Mouse (Mus musculus) neural tube, embryonic 12.5 days (tissue): Measurements from ENCODE around the gene Vgll4. TPM values are rescaled to one million over a fixed set of nuclear protein-coding genes. Genes with fewer than 3 reads are reported as not detected.

ENCODE experiments used
- ATAC-seq: fragments of 200-750 bp; cut with Nextera tagmentation; 2 replicates; pipeline ENCODE4 v1.8.0; 2017; ENCODE audit warnings: low read depth, mild to moderate bottlenecking, moderate TSS enrichment, moderate library complexity; ENCODE audit not compliant: low FRiP score
- H3K27ac ChIP-seq: fragments of 300-500 bp; sonication (generic); 2 replicates; pipeline ENCODE4 v1.5.1; 2016
- H3K27me3 ChIP-seq: fragments of 300-500 bp; sonication (generic); replicated peaks from 2 replicates; pipeline ENCODE4 v1.6.1; 2016; ENCODE audit warnings: mild to moderate bottlenecking
- H3K36me3 ChIP-seq: fragments of 300-500 bp; sonication (generic); 2 replicates; pipeline ENCODE4 v1.6.1; 2016; ENCODE audit warnings: mild to moderate bottlenecking
- H3K4me1 ChIP-seq: fragments of 300-500 bp; sonication (generic); 2 replicates; pipeline ENCODE4 v1.6.1; 2016
- H3K4me2 ChIP-seq: fragments of 300-500 bp; sonication (generic); replicated peaks from 2 replicates; pipeline ENCODE4 v1.6.1; 2016; ENCODE audit warnings: mild to moderate bottlenecking
- H3K4me3 ChIP-seq: fragments of 300-500 bp; sonication (generic); 2 replicates; pipeline ENCODE4 v1.5.1; 2016
- H3K9ac ChIP-seq: fragments of 300-500 bp; sonication (generic); 2 replicates; pipeline ENCODE4 v1.6.1; 2016; ENCODE audit warnings: mild to moderate bottlenecking
- H3K9me3 ChIP-seq: fragments of 300-500 bp; sonication (generic); 2 replicates; pipeline ENCODE4 v1.6.1; 2016; ENCODE audit warnings: mild to moderate bottlenecking
- WGBS: fragments of 180-500 bp; shearing (Covaris S2); methylation state at CpG from one replicate; pipeline ENCODE4 v1.1.7; 2016; 5-methylcytosine and 5-hydroxymethylcytosine counted together
- polyA plus RNA-seq: library from polyadenylated mRNA; unstranded; fragments of >200 nt; fragmentation: Nextera tagmentation; extraction: Ambion mirVana; gene quantifications from 2 replicates; pipeline ENCODE4 v1.2.1, GENCODE M21; 2016

The Vgll4 gene
- polyA plus RNA-seq, 1 experiment from 2014 or later, result 81.7 TPM

GRCm38 (mm10) chr6:114883261-114883740, 86.5 kb downstream of the Vgll4 start:
- Histone ChIP-seq H3K4me3 (no peak overlapping the region), H3K4me1 (peaks cover 82% of the 10 kb centered on the region), H3K9ac (peak overlapping the region; percentile 45; the same call in 1 of the 2 replicates), H3K9me3 (no peaks in the 10 kb centered on the region), H3K4me2 (peak overlapping the region; percentile 39), H3K27ac (peak overlapping the region; percentile 90), H3K36me3 (peaks cover 3% of the 10 kb centered on the region), H3K27me3 (no peaks in the 10 kb centered on the region)
- WGBS, result 3% methylated on average over 9 of the region's 9 CpGs
- peak; percentile 90 for ATAC-seq

- 14% methylated on average over 7 of the region's 7 CpGs for WGBS
- Histone ChIP-seq H3K4me1 (peaks cover 84% of the 10 kb centered on the region), H3K4me2 (peak overlapping the region; percentile 39), H3K36me3 (peaks cover 3% of the 10 kb centered on the region), H3K4me3 (no peak overlapping the region), H3K27ac (peak overlapping the region; percentile 90), H3K27me3 (no peaks in the 10 kb centered on the region), H3K9ac (peak overlapping the region; percentile 45; the same call in 1 of the 2 replicates), H3K9me3 (no peaks in the 10 kb centered on the region)
- ATAC-seq, result peak; percentile 55
Measured at GRCm38 (mm10) chr6:114882675-114883074, 87.1 kb downstream of the Vgll4 start.

- ATAC-seq, result no peak
- H3K4me3 ChIP-seq, result no peak overlapping the region
- H3K9ac ChIP-seq, result peak overlapping the region; percentile 18; the same call in 1 of the 2 replicates
- H3K4me2 ChIP-seq, result peak overlapping the region; percentile 39; the same call in 1 of the 2 replicates
- H3K27me3 ChIP-seq, result no peaks in the 10 kb centered on the region
- peak overlapping the region; percentile 90 for H3K27ac ChIP-seq
- H3K4me1 ChIP-seq, result peaks cover 85% of the 10 kb centered on the region
- H3K36me3 ChIP-seq, result peaks cover 3% of the 10 kb centered on the region
- H3K9me3 ChIP-seq, result no peaks in the 10 kb centered on the region
- 52% methylated on average over 5 of the region's 5 CpGs for WGBS
Measured at GRCm38 (mm10) chr6:114882212-114882611, 87.6 kb downstream of the Vgll4 start.

- H3K4me3 ChIP-seq, result no peak overlapping the region
- peaks cover 85% of the 10 kb centered on the region for H3K4me1 ChIP-seq
- WGBS, result 80% methylated on average over 4 of the region's 4 CpGs
Measured at GRCm38 (mm10) chr6:114880798-114881197, 89.0 kb downstream of the Vgll4 start.

GRCm38 (mm10) chr6:114878841-114879520, 90.8 kb downstream of the Vgll4 start:
- H3K4me1 ChIP-seq, result peaks cover 90% of the 10 kb centered on the region
- H3K27ac ChIP-seq, result no peak overlapping the region
- no peak for ATAC-seq

More at GRCm38 (mm10) chr6:114880798-114881197, 89.0 kb downstream of the Vgll4 start:
- no peak overlapping the region for H3K27ac ChIP-seq
- no peaks in the 10 kb centered on the region for H3K27me3 ChIP-seq
- peaks cover 3% of the 10 kb centered on the region for H3K36me3 ChIP-seq
- ATAC-seq, result no peak
- H3K9me3 ChIP-seq, result no peaks in the 10 kb centered on the region
- no peak overlapping the region for H3K9ac ChIP-seq
- no peak overlapping the region for H3K4me2 ChIP-seq

GRCm38 (mm10) chr6:114876546-114876945, 93.2 kb downstream of the Vgll4 start:
- Histone ChIP-seq H3K36me3 (peaks cover under 1% of the 10 kb centered on the region; the same call in 1 of the 2 replicates), H3K4me2 (no peak overlapping the region), H3K4me1 (peaks cover 83% of the 10 kb centered on the region), H3K27ac (peak overlapping the region; percentile 42; the same call in 1 of the 2 replicates), H3K4me3 (no peak overlapping the region), H3K27me3 (no peaks in the 10 kb centered on the region), H3K9ac (no peak overlapping the region), H3K9me3 (no peaks in the 10 kb centered on the region)
- ATAC-seq, result no peak
- 75% methylated on average over 6 of the region's 6 CpGs for WGBS

More at GRCm38 (mm10) chr6:114878841-114879520, 90.8 kb downstream of the Vgll4 start:
- H3K9ac ChIP-seq, result no peak overlapping the region
- no peaks in the 10 kb centered on the region for H3K27me3 ChIP-seq
- no peak overlapping the region for H3K4me2 ChIP-seq
- no peaks in the 10 kb centered on the region for H3K9me3 ChIP-seq
- no peaks in the 10 kb centered on the region for H3K36me3 ChIP-seq
- 86% methylated on average over 19 of the region's 19 CpGs for WGBS
- H3K4me3 ChIP-seq, result no peak overlapping the region

GRCm38 (mm10) chr6:114876033-114876432, 93.8 kb downstream of the Vgll4 start:
- ATAC-seq, result no peak
- 12% methylated on average over 4 of the region's 4 CpGs for WGBS
- H3K27me3 ChIP-seq, result no peaks in the 10 kb centered on the region
- H3K4me2 ChIP-seq, result no peak overlapping the region
- no peak overlapping the region for H3K4me3 ChIP-seq
- H3K4me1 ChIP-seq, result peaks cover 83% of the 10 kb centered on the region
- no peak overlapping the region for H3K9ac ChIP-seq
- no peaks in the 10 kb centered on the region for H3K9me3 ChIP-seq
- H3K36me3 ChIP-seq, result peaks cover 5% of the 10 kb centered on the region; the same call in 1 of the 2 replicates
- peak overlapping the region; percentile 42; the same call in 1 of the 2 replicates for H3K27ac ChIP-seq

GRCm38 (mm10) chr6:114875018-114875558, 94.7 kb downstream of the Vgll4 start:
- ATAC-seq, result peak; percentile 86
- H3K4me1 ChIP-seq, result peaks cover 82% of the 10 kb centered on the region
- no peaks in the 10 kb centered on the region for H3K27me3 ChIP-seq
- H3K27ac ChIP-seq, result peak overlapping the region; percentile 81
- H3K4me2 ChIP-seq, result peak overlapping the region; percentile 66
- peak overlapping the region; percentile 30 for H3K4me3 ChIP-seq
- H3K36me3 ChIP-seq, result peaks cover 7% of the 10 kb centered on the region; the same call in 1 of the 2 replicates
- H3K9me3 ChIP-seq, result no peaks in the 10 kb centered on the region
- H3K9ac ChIP-seq, result peak overlapping the region; percentile 54; the same call in 1 of the 2 replicates
- under 1% methylated on average over 18 of the region's 18 CpGs for WGBS

GRCm38 (mm10) chr6:114874138-114874928, 95.5 kb downstream of the Vgll4 start:
- Histone ChIP-seq H3K27ac (peak overlapping the region; percentile 81), H3K4me3 (peak overlapping the region; percentile 30), H3K9me3 (no peaks in the 10 kb centered on the region), H3K9ac (peak overlapping the region; percentile 54), H3K27me3 (no peaks in the 10 kb centered on the region), H3K4me2 (peak overlapping the region; percentile 66), H3K4me1 (peaks cover 84% of the 10 kb centered on the region), H3K36me3 (peaks cover 7% of the 10 kb centered on the region; the same call in 1 of the 2 replicates)
- ATAC-seq, result peak; percentile 80
- WGBS, result 11% methylated on average over 19 of the region's 19 CpGs

GRCm38 (mm10) chr6:114873808-114874137, 96.0 kb downstream of the Vgll4 start:
- Histone ChIP-seq H3K4me3 (peak overlapping the region; percentile 30), H3K27me3 (no peaks in the 10 kb centered on the region), H3K4me2 (peak overlapping the region; percentile 66), H3K9me3 (no peaks in the 10 kb centered on the region), H3K9ac (peak overlapping the region; percentile 54; the same call in 1 of the 2 replicates), H3K36me3 (peaks cover 7% of the 10 kb centered on the region; the same call in 1 of the 2 replicates), H3K27ac (peak overlapping the region; percentile 26; the same call in 1 of the 2 replicates), H3K4me1 (peaks cover 84% of the 10 kb centered on the region)
- no peak for ATAC-seq
- 75% methylated on average over 3 of the region's 3 CpGs for WGBS

GRCm38 (mm10) chr6:114871010-114871660, 98.7 kb downstream of the Vgll4 start:
- Histone ChIP-seq H3K36me3 (peaks cover 7% of the 10 kb centered on the region; the same call in 1 of the 2 replicates), H3K27me3 (no peaks in the 10 kb centered on the region), H3K4me3 (no peak overlapping the region), H3K27ac (no peak overlapping the region), H3K9ac (no peak overlapping the region), H3K9me3 (no peaks in the 10 kb centered on the region), H3K4me2 (no peak overlapping the region), H3K4me1 (peaks cover 61% of the 10 kb centered on the region)
- 89% methylated on average over 14 of the region's 14 CpGs for WGBS
- ATAC-seq, result no peak
